Mouse (Mus musculus) layer of hippocampus, adult 8-10 months (tissue): ENCODE results near the gene Tcp10a. TPM values are rescaled to one million over a fixed set of nuclear protein-coding genes. Genes with fewer than 3 reads are reported as not detected.
A peak's percentile ranks its signal among the peaks of the same experiment; 100 is the strongest.
"Not testable (repeated sequence)": the region's sequence is repeated elsewhere in the genome, so short reads cannot be mapped to it uniquely, and the experiment has no call there.

Experiments
- DNase-seq, 2 experiments: peaks; one replicate each; pipeline ENCODE4 v3.0.0; 2022; ENCODE audit warnings: low spot score in 2 of 2
- total RNA-seq, 4 experiments: library from RNA; stranded (reverse); gene quantifications; 2 replicates each; pipeline ENCODE4 v1.2.4; 2022

Gene Tcp10a
- total RNA-seq, 4 experiments from 2014 or later = 0.43 TPM; not detected in 3

- not testable (repeated sequence) for DNase-seq
Observed at GRCm38 (mm10) chr17:7366676-7367374, 42.4 kb downstream of the Tcp10a start.

GRCm38 (mm10) chr17:7369401-7369800 lies 45.0 kb downstream of the Tcp10a start:
- not testable (repeated sequence) for DNase-seq

- not testable (repeated sequence) for DNase-seq
Observed at GRCm38 (mm10) chr17:7371879-7372278, 47.4 kb downstream of the Tcp10a start, which contains the start of gene Gm49630. Gene Gm49630, minus strand, starts transcription at chr17:7371979.

- not testable (repeated sequence) for DNase-seq
Observed at GRCm38 (mm10) chr17:7376951-7377700, 52.7 kb downstream of the Tcp10a start.

- DNase-seq = not testable (repeated sequence)
Observed at GRCm38 (mm10) chr17:7377907-7378306, 53.5 kb downstream of the Tcp10a start.

GRCm38 (mm10) chr17:7382711-7383110 lies 58.3 kb downstream of the Tcp10a start:
- not testable (repeated sequence) for DNase-seq

GRCm38 (mm10) chr17:7383167-7384143 lies 59.0 kb downstream of the Tcp10a start:
- DNase-seq = not testable (repeated sequence)

- not testable (repeated sequence) for DNase-seq
Observed at GRCm38 (mm10) chr17:7385364-7385763, 60.9 kb downstream of the Tcp10a start, which contains the start of gene Unc93a2. Gene Unc93a2, minus strand, starts transcription at chr17:7385464.

- DNase-seq = not testable (repeated sequence)
Observed at GRCm38 (mm10) chr17:7386016-7386415, 61.6 kb downstream of the Tcp10a start.

GRCm38 (mm10) chr17:7388341-7388957 lies 64.0 kb downstream of the Tcp10a start:
- not testable (repeated sequence) for DNase-seq

GRCm38 (mm10) chr17:7388958-7389356 lies 64.5 kb downstream of the Tcp10a start:
- not testable (repeated sequence) for DNase-seq

- peak in 1 of 2 experiments; percentile 45 for DNase-seq
Observed at GRCm38 (mm10) chr17:7389898-7390297, 65.5 kb downstream of the Tcp10a start.

- not testable (repeated sequence) for DNase-seq
Observed at GRCm38 (mm10) chr17:7395116-7395515, 70.7 kb downstream of the Tcp10a start.

Other genes starting within 250 kb of the Tcp10a start
- 10 to 100 TPM; 32.1 to 43.0 (median 37.4) TPM for gene Rps6ka2, start 154.5 kb upstream of the Tcp10a start, total RNA-seq
- not detected for gene Ttll2, start 28.1 kb downstream of the Tcp10a start, total RNA-seq
- not detected for gene Gm49630, start 47.3 kb downstream of the Tcp10a start, total RNA-seq
- gene Unc93a2, start 60.8 kb downstream of the Tcp10a start, total RNA-seq = not detected